Mouse (Mus musculus): ENCODE measurements around the gene Ifnb1. TPM values are rescaled to one million over a fixed set of nuclear protein-coding genes. Genes with fewer than 3 reads are reported as not detected.
"Not testable (repeated sequence)": the region's sequence is repeated elsewhere in the genome, so short reads cannot be mapped to it uniquely, and the experiment has no call there.

Ifnb1 gene
- not detected in 2 replicates for polyA plus RNA-seq (2014; fragmentation: Nextera tagmentation; extraction: Ambion mirVana)

GRCm38 (mm10) chr4:88522674-88523073 lies at the start of gene Ifnb1:
Ifnb1 (minus strand) TSS chr4:88522774.
- Histone ChIP-seq H3K4me3 (ENCODE audit: low read depth, low read length) (no peak within 1 kb of the TSS), H3K36me3 (ENCODE audit: control insufficient read depth, insufficient read depth, low read length) (no peaks in the 10 kb centered on the region), H3K4me2 (no peak within 1 kb of the TSS), H3K4me1 (replicated peaks; ENCODE audit: control insufficient read depth, insufficient read depth, low read length) (no peaks in the 10 kb centered on the region), H3K9me3 (ENCODE audit: control insufficient read depth, low read length) (no peaks in the 10 kb centered on the region), H3K27ac (ENCODE audit: low read depth, low read length) (no peak within 1 kb of the TSS), H3K27me3 (replicated peaks; ENCODE audit: control insufficient read depth, insufficient read depth, low read length) (no peaks in the 10 kb centered on the region), H3K9ac (ENCODE audit: low read depth, low read length) (no peak within 1 kb of the TSS)
- 86% methylated on average over 4 of the region's 4 CpGs for WGBS
- ATAC-seq (replicated peaks; ENCODE audit: low FRiP score) (no peak), DNase-seq (ENCODE audit: low spot score) (no peak)

- no peak within 1 kb of the TSS for H3K9ac ChIP-seq (ENCODE audit: low read depth, low read length)
- H3K4me2 ChIP-seq = no peak within 1 kb of the TSS
- no peaks in the 10 kb centered on the region for H3K9me3 ChIP-seq (ENCODE audit: control insufficient read depth, low read length)
- H3K4me1 ChIP-seq (replicated peaks; ENCODE audit: control insufficient read depth, insufficient read depth, low read length) = no peaks in the 10 kb centered on the region
- ATAC-seq (replicated peaks; ENCODE audit: low FRiP score) (no peak), DNase-seq (ENCODE audit: low spot score) (no peak)
- no peak within 1 kb of the TSS for H3K4me3 ChIP-seq (ENCODE audit: low read depth, low read length)
- H3K27me3 ChIP-seq (replicated peaks; ENCODE audit: control insufficient read depth, insufficient read depth, low read length) = no peaks in the 10 kb centered on the region
- H3K27ac ChIP-seq (ENCODE audit: low read depth, low read length) = no peak within 1 kb of the TSS
- WGBS = 63% methylated on average over 1 of the region's 1 CpGs
- H3K36me3 ChIP-seq (ENCODE audit: control insufficient read depth, insufficient read depth, low read length) = no peaks in the 10 kb centered on the region
These were observed 49.1 kb upstream of the Ifnb1 start, which contains the start of gene Ifna14 for GRCm38 (mm10) chr4:88571698-88572097. Ifna14 (minus strand) TSS chr4:88571798.

GRCm38 (mm10) chr4:88561791-88562190 lies 39.2 kb upstream of the Ifnb1 start:
- no peak overlapping the region for H3K4me3 ChIP-seq (ENCODE audit: low read depth, low read length)
- WGBS = 89% methylated on average over 1 of the region's 1 CpGs
- no peak for ATAC-seq (replicated peaks; ENCODE audit: low FRiP score)
- H3K27ac ChIP-seq (ENCODE audit: low read depth, low read length) = no peak overlapping the region
- DNase-seq (ENCODE audit: low spot score) = no peak
- no peak overlapping the region for H3K4me2 ChIP-seq
- no peaks in the 10 kb centered on the region for H3K9me3 ChIP-seq (ENCODE audit: control insufficient read depth, low read length)
- H3K9ac ChIP-seq (ENCODE audit: low read depth, low read length) = no peak overlapping the region
- H3K27me3 ChIP-seq (replicated peaks; ENCODE audit: control insufficient read depth, insufficient read depth, low read length) = no peaks in the 10 kb centered on the region
- no peaks in the 10 kb centered on the region for H3K4me1 ChIP-seq (replicated peaks; ENCODE audit: control insufficient read depth, insufficient read depth, low read length)
- H3K36me3 ChIP-seq (ENCODE audit: control insufficient read depth, insufficient read depth, low read length) = no peaks in the 10 kb centered on the region

GRCm38 (mm10) chr4:88558145-88558544 lies 35.6 kb upstream of the Ifnb1 start, which contains the start of gene Ifna15:
Ifna15 (minus strand) TSS chr4:88558245.
- H3K27ac ChIP-seq (ENCODE audit: low read depth, low read length) = not testable (repeated sequence)

GRCm38 (mm10) chr4:88550161-88550945 lies 27.8 kb upstream of the Ifnb1 start:
- 30% methylated on average over 22 of the region's 22 CpGs for WGBS
- H3K9ac ChIP-seq (ENCODE audit: low read depth, low read length) = peak overlapping the region; percentile 50
- H3K36me3 ChIP-seq (ENCODE audit: control insufficient read depth, insufficient read depth, low read length) = no peaks in the 10 kb centered on the region
- no peaks in the 10 kb centered on the region for H3K4me1 ChIP-seq (replicated peaks; ENCODE audit: control insufficient read depth, insufficient read depth, low read length)
- peak overlapping the region; percentile 47 for H3K4me3 ChIP-seq (ENCODE audit: low read depth, low read length)
- H3K9me3 ChIP-seq (ENCODE audit: control insufficient read depth, low read length) = no peaks in the 10 kb centered on the region
- peak overlapping the region; percentile 79 for H3K4me2 ChIP-seq
- ATAC-seq (replicated peaks; ENCODE audit: low FRiP score) (peak; percentile 97), DNase-seq (ENCODE audit: low spot score) (peak; percentile 78)
- no peaks in the 10 kb centered on the region for H3K27me3 ChIP-seq (replicated peaks; ENCODE audit: control insufficient read depth, insufficient read depth, low read length)
- no peak overlapping the region for H3K27ac ChIP-seq (ENCODE audit: low read depth, low read length)

More at GRCm38 (mm10) chr4:88558145-88558544, 35.6 kb upstream of the Ifnb1 start, which contains the start of gene Ifna15:
- not testable (repeated sequence) for H3K9me3 ChIP-seq (ENCODE audit: control insufficient read depth, low read length); H3K4me1 ChIP-seq (replicated peaks; ENCODE audit: control insufficient read depth, insufficient read depth, low read length); DNase-seq (ENCODE audit: low spot score); H3K27me3 ChIP-seq (replicated peaks; ENCODE audit: control insufficient read depth, insufficient read depth, low read length); H3K36me3 ChIP-seq (ENCODE audit: control insufficient read depth, insufficient read depth, low read length); H3K4me3 ChIP-seq (ENCODE audit: low read depth, low read length); ATAC-seq (replicated peaks; ENCODE audit: low FRiP score); H3K4me2 ChIP-seq; H3K9ac ChIP-seq (ENCODE audit: low read depth, low read length)

GRCm38 (mm10) chr4:88547986-88548385 lies 25.4 kb upstream of the Ifnb1 start:
- H3K4me3 ChIP-seq (ENCODE audit: low read depth, low read length) = no peak overlapping the region
- no peaks in the 10 kb centered on the region for H3K9me3 ChIP-seq (ENCODE audit: control insufficient read depth, low read length)
- H3K4me1 ChIP-seq (replicated peaks; ENCODE audit: control insufficient read depth, insufficient read depth, low read length) = no peaks in the 10 kb centered on the region
- DNase-seq (ENCODE audit: low spot score) (no peak), ATAC-seq (replicated peaks; ENCODE audit: low FRiP score) (no peak)
- WGBS = 78% methylated on average over 1 of the region's 1 CpGs
- H3K27ac ChIP-seq (ENCODE audit: low read depth, low read length) = no peak overlapping the region
- H3K9ac ChIP-seq (ENCODE audit: low read depth, low read length) = no peak overlapping the region
- no peaks in the 10 kb centered on the region for H3K36me3 ChIP-seq (ENCODE audit: control insufficient read depth, insufficient read depth, low read length)
- no peaks in the 10 kb centered on the region for H3K27me3 ChIP-seq (replicated peaks; ENCODE audit: control insufficient read depth, insufficient read depth, low read length)
- H3K4me2 ChIP-seq = no peak overlapping the region

GRCm38 (mm10) chr4:88543649-88544234 lies 21.2 kb upstream of the Ifnb1 start:
- no peak overlapping the region for H3K9ac ChIP-seq (ENCODE audit: low read depth, low read length)
- H3K9me3 ChIP-seq (ENCODE audit: control insufficient read depth, low read length) = no peaks in the 10 kb centered on the region
- H3K4me2 ChIP-seq = no peak overlapping the region
- WGBS = 51% methylated on average over 2 of the region's 2 CpGs
- ATAC-seq (replicated peaks; ENCODE audit: low FRiP score) (no peak; the same call in 1 of the 2 replicates), DNase-seq (ENCODE audit: low spot score) (no peak)
- no peak overlapping the region for H3K4me3 ChIP-seq (ENCODE audit: low read depth, low read length)
- H3K27ac ChIP-seq (ENCODE audit: low read depth, low read length) = no peak overlapping the region
- no peaks in the 10 kb centered on the region for H3K4me1 ChIP-seq (replicated peaks; ENCODE audit: control insufficient read depth, insufficient read depth, low read length)
- H3K27me3 ChIP-seq (replicated peaks; ENCODE audit: control insufficient read depth, insufficient read depth, low read length) = no peaks in the 10 kb centered on the region
- H3K36me3 ChIP-seq (ENCODE audit: control insufficient read depth, insufficient read depth, low read length) = no peaks in the 10 kb centered on the region

GRCm38 (mm10) chr4:88537328-88537727 lies 14.8 kb upstream of the Ifnb1 start:
- DNase-seq (ENCODE audit: low spot score) = no peak
- no peak overlapping the region for H3K9ac ChIP-seq (ENCODE audit: low read depth, low read length)
- H3K4me3 ChIP-seq (ENCODE audit: low read depth, low read length) = no peak overlapping the region
- H3K27ac ChIP-seq (ENCODE audit: low read depth, low read length) = peak overlapping the region; percentile 32; the same call in 1 of the 2 replicates
- no peaks in the 10 kb centered on the region for H3K27me3 ChIP-seq (replicated peaks; ENCODE audit: control insufficient read depth, insufficient read depth, low read length)
- no peak for ATAC-seq (replicated peaks; ENCODE audit: low FRiP score)
- 38% methylated on average over 12 of the region's 12 CpGs for WGBS
- peak overlapping the region; percentile 44 for H3K4me2 ChIP-seq
- no peaks in the 10 kb centered on the region for H3K36me3 ChIP-seq (ENCODE audit: control insufficient read depth, insufficient read depth, low read length)
- H3K4me1 ChIP-seq (replicated peaks; ENCODE audit: control insufficient read depth, insufficient read depth, low read length) = 0 out of 2 replicates have a peak, but pooled peaks cover 3% of the 10 kb centered on the region
- no peaks in the 10 kb centered on the region for H3K9me3 ChIP-seq (ENCODE audit: control insufficient read depth, low read length)

Measured in liver, embryonic 11.5 days (tissue).